ENCODE assay signal across 20 mouse cellular contexts in the genomic region with DNA sequence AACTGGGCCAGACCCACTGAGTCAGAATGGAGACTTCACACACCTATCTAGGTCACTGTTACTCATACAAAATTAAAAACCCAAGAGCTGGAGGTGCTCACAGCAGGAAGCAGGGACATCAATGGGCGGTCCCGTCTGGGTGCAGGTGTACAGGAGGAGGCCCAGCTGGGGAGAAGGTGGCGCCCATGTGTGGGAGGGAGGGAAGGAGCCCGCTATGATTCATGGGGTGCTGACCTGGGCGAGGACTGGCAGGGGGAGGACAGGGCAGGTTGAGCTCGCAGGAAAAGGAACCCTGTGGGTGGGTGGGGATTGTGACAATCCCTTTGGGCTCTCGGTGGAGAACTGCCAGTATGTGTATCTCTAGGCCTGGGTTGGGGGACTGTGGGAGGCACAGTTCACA. TPM values are rescaled to one million over a fixed set of nuclear protein-coding genes. Genes with fewer than 3 reads are reported as not detected.
DNase-seq lines count a peak whose midpoint lies in the region; ATAC-seq and TF ChIP-seq lines count a peak whose summit lies in the region.
"Had no signal": no experiment of that assay in that cellular context is flagged by ENCODE, and none has a peak within 500 bp of the region (broad histone marks: within the 10 kb centered on the region; RNA-seq: fewer than 3 reads in every experiment).

No protein-coding gene starts in this region.

- TF ChIP-seq EP300 in lung, postnatal 0 days (IDR thresholded peaks at IDR 0.05), result no peak

- 52% methylated on average over 7 of the region's 7 CpGs for WGBS in lung, postnatal 0 days

- no peak overlapping the region for H3K4me2 ChIP-seq in lung, postnatal 0 days (replicated peaks; ENCODE audit: low read depth, low read length)
- H3K4me2 ChIP-seq: embryonic facial prominence, embryonic 13.5 days; forebrain, embryonic 12.5 days; heart, embryonic 13.5 days; hindbrain, embryonic 14.5 days; limb, embryonic 13.5 days; neural tube, embryonic 15.5 days had no signal

- no peak overlapping the region for H3K4me3 ChIP-seq in lung, postnatal 0 days (ENCODE audit: low read depth, low read length)
- H3K4me3 ChIP-seq: embryonic facial prominence, embryonic 13.5 days; forebrain, embryonic 12.5 days; heart, embryonic 13.5 days; left cerebral cortex, adult 2 months; limb, embryonic 13.5 days; neural tube, embryonic 15.5 days had no signal

- H3K9me3 ChIP-seq in lung, postnatal 0 days (ENCODE audit: low read length), result no peaks in the 10 kb centered on the region
- H3K9me3 ChIP-seq: embryonic facial prominence, embryonic 13.5 days; forebrain, embryonic 12.5 days; neural tube, embryonic 15.5 days had no signal

- no peak for TF ChIP-seq CTCF in lung, postnatal 0 days (IDR thresholded peaks at IDR 0.05)

- peak; percentile 41 for ATAC-seq in lung, postnatal 0 days
- ATAC-seq: liver, postnatal 0 days had no signal

- H3K4me1 ChIP-seq in lung, postnatal 0 days (ENCODE audit: insufficient read depth, low read depth, low read length), result peaks cover 3% of the 10 kb centered on the region; the same call in 1 of the 2 replicates
- H3K4me1 ChIP-seq: forebrain, embryonic 12.5 days had no signal

- no peaks in the 10 kb centered on the region for H3K36me3 ChIP-seq in lung, postnatal 0 days (ENCODE audit: insufficient read depth, low read length)
- H3K36me3 ChIP-seq: embryonic facial prominence, embryonic 13.5 days; forebrain, embryonic 12.5 days; heart, embryonic 13.5 days; limb, embryonic 13.5 days; neural tube, embryonic 15.5 days had no signal

- H3K27ac ChIP-seq in lung, postnatal 0 days (ENCODE audit: low read length), result no peak overlapping the region
- H3K27ac ChIP-seq: embryonic facial prominence, embryonic 13.5 days; forebrain, embryonic 12.5 days; heart, embryonic 13.5 days; hindbrain, embryonic 14.5 days; left cerebral cortex, adult 2 months; limb, embryonic 13.5 days; neural tube, embryonic 15.5 days had no signal

- peak; percentile 38 for DNase-seq in lung, postnatal 0 days (ENCODE audit: low spot score)
- no peak for DNase-seq in lung, postnatal 14 days
- peak; percentile 16 for DNase-seq in brain, adult 2 months (ENCODE audit: low read depth, low spot score)
- peak; percentile 40 to 48 for DNase-seq in natural killer cell, adult 2 months (ENCODE audit: low spot score in 2 of 2)
- DNase-seq in thymus, postnatal 36 days, result peak; percentile 48 to 75
- DNase-seq in testis, postnatal 10 days (ENCODE audit: low spot score), result no peak
- DNase-seq in heart, adult 18-20 months, result no peak
- DNase-seq in frontal cortex, postnatal 14 days (ENCODE audit: low spot score in 2 of 2), result no peak
- DNase-seq: kidney, postnatal 10 days; liver, postnatal 0 days; midbrain, embryonic 14.5 days had no signal

- H3K9ac ChIP-seq in lung, postnatal 0 days (replicated peaks; ENCODE audit: low read depth), result no peak overlapping the region
- H3K9ac ChIP-seq: embryonic facial prominence, embryonic 13.5 days; forebrain, embryonic 12.5 days; heart, embryonic 13.5 days; hindbrain, embryonic 14.5 days; limb, embryonic 13.5 days; liver, postnatal 0 days; neural tube, embryonic 15.5 days had no signal

- no peaks in the 10 kb centered on the region for H3K27me3 ChIP-seq in lung, postnatal 0 days (replicated peaks; ENCODE audit: insufficient read depth, low read length)
- H3K27me3 ChIP-seq: CH12.LX; embryonic facial prominence, embryonic 13.5 days; forebrain, embryonic 12.5 days; heart, embryonic 13.5 days; limb, embryonic 13.5 days; neural tube, embryonic 15.5 days had no signal

RNA-seq across cellular contexts. Expression of a gene that starts 22.7 kb away (rescaled TPM):
- 4.4 and 4.6 TPM in 2 replicates for polyA plus RNA-seq in lung, postnatal 0 days (2015; fragmentation: Nextera tagmentation; extraction: Ambion mirVana)
- not detected for total RNA-seq in heart, adult 18-20 months (2021)
- total RNA-seq: CH12.LX; gastrocnemius, adult 8-10 months had no signal

Comparison
In these comparisons a context has a peak if more than half of its experiments do, and no peak if none do; other contexts are left out.
1. DNase-seq: peak in lung, postnatal 0 days (single experiment), brain, adult 2 months (single experiment), natural killer cell, adult 2 months (2 of 2) and thymus, postnatal 36 days (2 of 2); none in lung, postnatal 14 days (single experiment), testis, postnatal 10 days (single experiment), heart, adult 18-20 months (0 of 2) and frontal cortex, postnatal 14 days (0 of 2).